Mouse (Mus musculus) T-helper 1 cell (primary cell): Measurements from ENCODE around the gene Slc2a2.
"Not testable (repeated sequence)": the region's sequence is repeated elsewhere in the genome, so short reads cannot be mapped to it uniquely, and the experiment has no call there.

Experiments
- in situ Hi-C: fragments of 300-600 bp; cut with MboI, MseI; formaldehyde crosslinking; loops from one replicate; pipeline ENCODE4 v1.15.1; 2025; ENCODE audit warnings: high pct_unique_total_duplicates

The Slc2a2 gene

GRCm38 (mm10) chr3:28726356-28726755 lies 28.7 kb downstream of the Slc2a2 start:
- in situ Hi-C loops, result no loop called here

GRCm38 (mm10) chr3:28734712-28735111 lies 37.0 kb downstream of the Slc2a2 start:
- in situ Hi-C loops, result no loop called here

GRCm38 (mm10) chr3:28736981-28737380 lies 39.3 kb downstream of the Slc2a2 start:
- in situ Hi-C loops, result no loop called here

GRCm38 (mm10) chr3:28740353-28740752 lies 42.6 kb downstream of the Slc2a2 start:
- in situ Hi-C loops, result loop anchor here (10.0 kb wide), 2 partner anchors 176 to 596 kb away; no protein-coding TSS in a partner anchor

- in situ Hi-C loops, result loop anchor here (10.0 kb wide), 2 partner anchors 178 to 598 kb away; no protein-coding TSS in a partner anchor
Observed at GRCm38 (mm10) chr3:28743251-28743650, 45.5 kb downstream of the Slc2a2 start.

- in situ Hi-C loops, result loop anchor here (10.0 kb wide), 2 partner anchors 181 to 601 kb away; no protein-coding TSS in a partner anchor
Observed at GRCm38 (mm10) chr3:28745835-28746483, 48.3 kb downstream of the Slc2a2 start.

- in situ Hi-C loops, result loop anchor here (10.0 kb wide), 2 partner anchors 183 to 603 kb away; no protein-coding TSS in a partner anchor
Observed at GRCm38 (mm10) chr3:28748151-28748550, 50.4 kb downstream of the Slc2a2 start.

- in situ Hi-C loops, result loop anchor here (10.0 kb wide), 2 partner anchors 184 to 604 kb away; no protein-coding TSS in a partner anchor
Observed at GRCm38 (mm10) chr3:28748956-28749355, 51.3 kb downstream of the Slc2a2 start.

- in situ Hi-C loops, result no loop called here
Observed at GRCm38 (mm10) chr3:28755477-28755876, 57.8 kb downstream of the Slc2a2 start.

- in situ Hi-C loops, result no loop called here
Observed at GRCm38 (mm10) chr3:28761225-28761789, 63.6 kb downstream of the Slc2a2 start.

GRCm38 (mm10) chr3:28766935-28767334 lies 69.2 kb downstream of the Slc2a2 start:
- in situ Hi-C loops, result no loop called here

GRCm38 (mm10) chr3:28768222-28768621 lies 70.5 kb downstream of the Slc2a2 start:
- in situ Hi-C loops, result no loop called here

GRCm38 (mm10) chr3:28772919-28773318 lies 75.2 kb downstream of the Slc2a2 start:
- in situ Hi-C loops, result not testable (repeated sequence)

GRCm38 (mm10) chr3:28775361-28775760 lies 77.7 kb downstream of the Slc2a2 start:
- in situ Hi-C loops, result no loop called here

- in situ Hi-C loops, result no loop called here
Observed at GRCm38 (mm10) chr3:28775958-28776357, 78.3 kb downstream of the Slc2a2 start.

- in situ Hi-C loops, result no loop called here
Observed at GRCm38 (mm10) chr3:28776491-28776890, 78.8 kb downstream of the Slc2a2 start.

- in situ Hi-C loops, result no loop called here
Observed at GRCm38 (mm10) chr3:28780511-28780910, 82.8 kb downstream of the Slc2a2 start.
